Mouse (Mus musculus): ENCODE data around the gene Amph.

GRCm38 (mm10) chr13:19002502-19002901, 54.5 kb downstream of the Amph start:
- TF ChIP-seq ELF1 (IDR thresholded peaks at IDR 0.05; ENCODE audit: low read depth, low read length) (no peak), POLR2A (IDR thresholded peaks at IDR 0.05; ENCODE audit: control insufficient read depth in 1 of 2, insufficient read depth in 1 of 2, low read depth in 1 of 2, low read length in 2 of 2, poor library complexity in 1 of 2) (no peak), MAX (IDR thresholded peaks at IDR 0.05; ENCODE audit: low read length) (no peak), RAD21 (IDR thresholded peaks at IDR 0.05; ENCODE audit: low read depth, low read length) (no peak), CTCF (IDR thresholded peaks at IDR 0.05 in 2 of 3, conservative IDR thresholded peaks at IDR 0.05 in 1 of 3; ENCODE audit: control insufficient read depth in 1 of 3, insufficient read depth in 1 of 3, low read depth in 2 of 3, low read length in 3 of 3, poor library complexity in 1 of 3, severe bottlenecking in 1 of 3) (no peak), EP300 (IDR thresholded peaks at IDR 0.05; ENCODE audit: low read depth in 1 of 2, low read length in 2 of 2) (no peak), GATA1 (IDR thresholded peaks at IDR 0.05; ENCODE audit: low read depth, low read length) (no peak), MEF2A (IDR thresholded peaks at IDR 0.05; ENCODE audit: extremely low read depth, insufficient replicate concordance, low read depth, low read length, poor library complexity, severe bottlenecking) (no peak), BHLHE40 (IDR thresholded peaks at IDR 0.05; ENCODE audit: borderline replicate concordance, low read depth, low read length) (no peak), SIN3A (IDR thresholded peaks at IDR 0.05; ENCODE audit: low read length) (no peak), CHD2 (IDR thresholded peaks at IDR 0.05; ENCODE audit: low read length) (no peak)
